Mouse (Mus musculus) MEL (cell line): ENCODE results near the gene 2900011O08Rik. TPM values are rescaled to one million over a fixed set of nuclear protein-coding genes. Genes with fewer than 3 reads are reported as not detected.

Source experiments
- DNase-seq: peaks from one replicate; pipeline ENCODE4 v3.0.0; 2011; ENCODE audit warnings: low read depth, low spot score
- H3K27ac ChIP-seq: 2 replicates; pipeline ENCODE4 v1.5.1; 2012; ENCODE audit warnings: low read depth, mild to moderate bottlenecking, control low read depth, low read length, moderate library complexity; ENCODE audit not compliant: control insufficient read depth
- H3K27me3 ChIP-seq, 2 experiments: fragments of 150-350 bp in 1 of 2; sonication (generic) in 1 of 2; 2 replicates each; pipeline ENCODE4 v1.6.1; 2012; ENCODE audit warnings: low read length in 2 of 2, mild to moderate bottlenecking in 2 of 2, improper control_type of control experiment in 1 of 2, moderate library complexity in 1 of 2; ENCODE audit not compliant: insufficient read depth in 2 of 2, control insufficient read depth in 1 of 2
- H3K36me3 ChIP-seq, 2 experiments: 2 replicates each; pipeline ENCODE4 v1.6.1; 2012 to 2014; ENCODE audit warnings: low read length in 2 of 2, improper control_type of control experiment in 1 of 2, inconsistent platforms in 1 of 2, mild to moderate bottlenecking in 1 of 2; ENCODE audit not compliant: insufficient read depth in 2 of 2, control insufficient read depth in 1 of 2
- H3K4me1 ChIP-seq, 2 experiments: fragments of 150-350 bp in 1 of 2; sonication (generic) in 1 of 2; 2 replicates each; pipeline ENCODE4 v1.6.1; 2012; ENCODE audit warnings: low read length in 2 of 2, improper control_type of control experiment in 1 of 2, mild to moderate bottlenecking in 1 of 2; ENCODE audit not compliant: insufficient read depth in 2 of 2, control insufficient read depth in 1 of 2
- H3K4me3 ChIP-seq, 2 experiments: fragments of 150-350 bp in 1 of 2; sonication (generic) in 1 of 2; 2 replicates each; pipeline ENCODE4 v1.5.1; 2012; ENCODE audit warnings: low read depth in 2 of 2, low read length in 2 of 2, mild to moderate bottlenecking in 2 of 2, moderate library complexity in 2 of 2, control low read depth in 1 of 2, improper control_type of control experiment in 1 of 2; ENCODE audit not compliant: control insufficient read depth in 1 of 2, insufficient read depth in 1 of 2
- H3K79me2 ChIP-seq: 2 replicates; pipeline ENCODE4 v1.6.1; 2012; ENCODE audit warnings: mild to moderate bottlenecking, low read length, moderate library complexity; ENCODE audit not compliant: control insufficient read depth, poor library complexity, insufficient read depth
- H3K9ac ChIP-seq: 2 replicates; pipeline ENCODE4 v1.6.1; 2012; ENCODE audit warnings: low read depth, mild to moderate bottlenecking, control low read depth, low read length, moderate library complexity; ENCODE audit not compliant: control insufficient read depth, poor library complexity, severe bottlenecking
- H3K9me3 ChIP-seq: fragments of 150-350 bp; sonication (generic); replicated peaks from 2 replicates; pipeline ENCODE4 v1.6.1; 2012; ENCODE audit warnings: mild to moderate bottlenecking, low read length, improper control_type of control experiment, moderate library complexity; ENCODE audit not compliant: insufficient read depth
- BHLHE40 ChIP-seq: IDR thresholded peaks from 2 replicates; pipeline ENCODE4 v1.6.1; 2012; ENCODE audit warnings: low read depth, mild to moderate bottlenecking, inconsistent platforms, low read length, improper control_type of control experiment, borderline replicate concordance
- CHD1 ChIP-seq: IDR thresholded peaks from 2 replicates; pipeline ENCODE4 v1.6.1; 2012; ENCODE audit warnings: low read depth, mild to moderate bottlenecking, inconsistent platforms, low read length, improper control_type of control experiment
- CHD2 ChIP-seq: IDR thresholded peaks from 2 replicates; pipeline ENCODE4 v1.6.1; 2011; ENCODE audit warnings: low read length, improper control_type of control experiment
- CTCF ChIP-seq, 3 experiments: IDR thresholded peaks in 2 of 3; conservative IDR thresholded peaks in 1 of 3; 2 replicates each; pipeline ENCODE4 v1.5.1; 2011 to 2012; ENCODE audit warnings: low read length in 3 of 3, low read depth in 2 of 3, mild to moderate bottlenecking in 2 of 3, improper control_type of control experiment in 1 of 3, inconsistent platforms in 1 of 3, mixed read lengths in 1 of 3, moderate library complexity in 1 of 3; ENCODE audit not compliant: control insufficient read depth in 1 of 3, insufficient read depth in 1 of 3, poor library complexity in 1 of 3, severe bottlenecking in 1 of 3
- E2F4 ChIP-seq: IDR thresholded peaks from 2 replicates; pipeline ENCODE4 v1.6.1; 2011; ENCODE audit warnings: low read depth, low read length, improper control_type of control experiment, borderline replicate concordance
- ELF1 ChIP-seq: IDR thresholded peaks from 2 replicates; pipeline ENCODE4 v1.6.1; 2014; ENCODE audit warnings: low read depth, mild to moderate bottlenecking, inconsistent platforms, low read length, improper control_type of control experiment, moderate library complexity
- EP300 ChIP-seq, 2 experiments: IDR thresholded peaks; 2 replicates each; pipeline ENCODE4 v1.6.1; 2011; ENCODE audit warnings: improper control_type of control experiment in 2 of 2, low read length in 2 of 2, low read depth in 1 of 2, mild to moderate bottlenecking in 1 of 2
- ETS1 ChIP-seq: IDR thresholded peaks from 2 replicates; pipeline ENCODE4 v1.6.1; 2012; ENCODE audit warnings: low read depth, mild to moderate bottlenecking, inconsistent platforms, low read length, improper control_type of control experiment, moderate library complexity
- GABPA ChIP-seq: IDR thresholded peaks from 2 replicates; pipeline ENCODE4 v1.6.1; 2012; ENCODE audit warnings: low read depth, mild to moderate bottlenecking, inconsistent platforms, low read length, improper control_type of control experiment, moderate library complexity
- GATA1 ChIP-seq: IDR thresholded peaks from 2 replicates; pipeline ENCODE4 v1.6.1; 2011; ENCODE audit warnings: low read depth, low read length, improper control_type of control experiment
- HCFC1 ChIP-seq: IDR thresholded peaks from 2 replicates; pipeline ENCODE4 v1.6.1; 2012; ENCODE audit warnings: low read depth, mild to moderate bottlenecking, inconsistent platforms, low read length, improper control_type of control experiment, moderate library complexity
- JUND ChIP-seq: IDR thresholded peaks from 2 replicates; pipeline ENCODE4 v1.6.1; 2011; ENCODE audit warnings: low read depth, mild to moderate bottlenecking, improper control_type of control experiment, low read length
- KAT2A ChIP-seq: conservative IDR thresholded peaks from 2 replicates; pipeline ENCODE4 v1.6.1; 2012; ENCODE audit warnings: low read depth, low read length, improper control_type of control experiment, inconsistent platforms
- MAX ChIP-seq: IDR thresholded peaks from 2 replicates; pipeline ENCODE4 v1.6.1; 2011; ENCODE audit warnings: low read length, improper control_type of control experiment
- MAZ ChIP-seq: IDR thresholded peaks from 2 replicates; pipeline ENCODE4 v1.6.1; 2012; ENCODE audit warnings: low read depth, mild to moderate bottlenecking, inconsistent platforms, low read length, improper control_type of control experiment
- MXI1 ChIP-seq: IDR thresholded peaks from 2 replicates; pipeline ENCODE4 v1.6.1; 2011; ENCODE audit warnings: mild to moderate bottlenecking, low read depth, low read length, improper control_type of control experiment
- MYB ChIP-seq: IDR thresholded peaks from 2 replicates; pipeline ENCODE4 v1.6.1; 2011; ENCODE audit warnings: mild to moderate bottlenecking, low read depth, low read length, improper control_type of control experiment
- MYC ChIP-seq: IDR thresholded peaks from 2 replicates; pipeline ENCODE4 v1.6.1; 2011; ENCODE audit warnings: low read depth, mild to moderate bottlenecking, low read length, improper control_type of control experiment, moderate library complexity
- NELFE ChIP-seq: IDR thresholded peaks from 2 replicates; pipeline ENCODE4 v1.6.1; 2011; ENCODE audit warnings: low read depth, low read length, improper control_type of control experiment
- POLR2AphosphoS5 ChIP-seq: IDR thresholded peaks from 2 replicates; pipeline ENCODE4 v1.6.1; 2012; ENCODE audit warnings: low read depth, borderline replicate concordance, mild to moderate bottlenecking, inconsistent platforms, low read length, moderate library complexity, mixed read lengths
- RAD21 ChIP-seq: IDR thresholded peaks from 2 replicates; pipeline ENCODE4 v1.6.1; 2011; ENCODE audit warnings: mild to moderate bottlenecking, low read depth, low read length, improper control_type of control experiment
- RCOR1 ChIP-seq: IDR thresholded peaks from 2 replicates; pipeline ENCODE4 v1.6.1; 2012; ENCODE audit warnings: low read depth, mild to moderate bottlenecking, inconsistent platforms, low read length, improper control_type of control experiment
- SIN3A ChIP-seq: IDR thresholded peaks from 2 replicates; pipeline ENCODE4 v1.6.1; 2012; ENCODE audit warnings: low read length, improper control_type of control experiment, inconsistent platforms
- TAL1 ChIP-seq: IDR thresholded peaks from 2 replicates; pipeline ENCODE4 v1.6.1; 2012; ENCODE audit warnings: mild to moderate bottlenecking, inconsistent platforms, low read length, moderate library complexity, mixed read lengths
- USF1 ChIP-seq: IDR thresholded peaks from 2 replicates; pipeline ENCODE4 v1.6.1; 2014; ENCODE audit warnings: low read depth, mild to moderate bottlenecking, inconsistent platforms, low read length, improper control_type of control experiment, moderate library complexity
- USF2 ChIP-seq, 2 experiments: IDR thresholded peaks; 2 replicates each; pipeline ENCODE4 v1.6.1; 2011 to 2012; ENCODE audit warnings: improper control_type of control experiment in 2 of 2, low read length in 2 of 2, borderline replicate concordance in 1 of 2, inconsistent platforms in 1 of 2, low read depth in 1 of 2, mild to moderate bottlenecking in 1 of 2; ENCODE audit not compliant: insufficient read depth in 1 of 2
- ZKSCAN1 ChIP-seq: IDR thresholded peaks from 2 replicates; pipeline ENCODE4 v1.6.1; 2012; ENCODE audit warnings: low read depth, mild to moderate bottlenecking, inconsistent platforms, low read length, improper control_type of control experiment, moderate library complexity
- ZMIZ1 ChIP-seq: IDR thresholded peaks from 2 replicates; pipeline ENCODE4 v1.6.1; 2012; ENCODE audit warnings: low read depth, mild to moderate bottlenecking, inconsistent platforms, low read length, improper control_type of control experiment, moderate library complexity
- ZNF384 ChIP-seq: IDR thresholded peaks from 2 replicates; pipeline ENCODE4 v1.6.1; 2012; ENCODE audit warnings: low read depth, mild to moderate bottlenecking, inconsistent platforms, low read length, improper control_type of control experiment
- polyA plus RNA-seq, 2 experiments: library from polyadenylated mRNA; stranded (reverse) in 1 of 2; unstranded in 1 of 2; fragments of >175 nt in 1 of 2; fragments of >200 nt in 1 of 2; gene quantifications; 2 replicates each; pipeline versions ENCODE4 v1.2.1 to v1.2.4; 2012; ENCODE audit warnings: low replicate concordance in 2 of 2, low read depth in 1 of 2; ENCODE audit not compliant: insufficient read length in 2 of 2, insufficient read depth in 1 of 2, missing spikeins in 1 of 2
- total RNA-seq: library from RNA; depleted of rRNA; stranded (reverse); fragments of 300-350 nt; gene quantifications from 2 replicates; pipeline ENCODE4 v1.2.3, GENCODE M21; 2012

Gene 2900011O08Rik
- total and polyA plus RNA-seq, 3 experiments, result 0.04 TPM; not detected in 2

DNA sequence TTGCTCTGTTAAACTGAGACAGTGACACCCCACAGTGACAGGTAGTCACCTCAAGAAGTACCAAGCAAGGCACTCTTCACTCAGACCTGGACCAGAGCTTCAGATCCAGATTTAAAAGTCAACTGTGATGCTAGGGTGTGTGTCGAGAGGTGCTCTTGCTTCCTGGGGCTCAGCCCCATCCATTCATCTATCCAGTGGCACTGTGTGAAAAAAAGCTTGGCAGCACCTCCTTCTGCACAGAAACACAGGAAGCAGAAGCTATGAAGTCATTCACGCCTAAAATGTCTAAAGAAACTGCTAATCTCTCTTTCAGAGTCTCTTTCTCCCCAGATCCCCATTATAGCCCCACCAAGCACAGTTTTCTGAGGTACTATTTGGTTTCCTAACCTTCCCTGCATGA lies 42.7 kb downstream of the 2900011O08Rik start:
- Histone ChIP-seq H3K27ac (no peak overlapping the region), H3K4me1 (no peaks in the 10 kb centered on the region; a peak in 1 of 4 replicates), H3K9ac (no peak overlapping the region), H3K79me2 (no peaks in the 10 kb centered on the region), H3K27me3 (peaks cover 0 to 3% of the 10 kb centered on the region in 2 experiments; a peak in 2 of 4 replicates), H3K4me3 (no peak overlapping the region), H3K9me3 (no peaks in the 10 kb centered on the region), H3K36me3 (no peaks in the 10 kb centered on the region)
- no peak for DNase-seq
- TF ChIP-seq ETS1 (no peak), CHD2 (no peak), CTCF (IDR thresholded peaks at IDR 0.05 in 2 of 3, conservative IDR thresholded peaks at IDR 0.05 in 1 of 3; ENCODE audit: control insufficient read depth in 1 of 3, insufficient read depth in 1 of 3, low read depth in 2 of 3, low read length in 3 of 3, poor library complexity in 1 of 3, severe bottlenecking in 1 of 3) (no peak), KAT2A (no peak), RCOR1 (no peak), SIN3A (no peak), USF1 (no peak), RAD21 (no peak), HCFC1 (no peak), MAX (no peak), POLR2AphosphoS5 (no peak), NELFE (no peak), CHD1 (no peak), BHLHE40 (no peak), ZNF384 (no peak), E2F4 (no peak), EP300 (IDR thresholded peaks at IDR 0.05; ENCODE audit: low read depth in 1 of 2, low read length in 2 of 2) (no peak), GABPA (no peak)

GRCm38 (mm10) chr16:14029851-14030250 lies 43.4 kb downstream of the 2900011O08Rik start:
- DNase-seq, result no peak
- H3K79me2 ChIP-seq, result no peaks in the 10 kb centered on the region
- no peaks in the 10 kb centered on the region for H3K9me3 ChIP-seq
- TF ChIP-seq MXI1 (no peak), KAT2A (no peak), CTCF (IDR thresholded peaks at IDR 0.05 in 2 of 3, conservative IDR thresholded peaks at IDR 0.05 in 1 of 3; ENCODE audit: control insufficient read depth in 1 of 3, insufficient read depth in 1 of 3, low read depth in 2 of 3, low read length in 3 of 3, poor library complexity in 1 of 3, severe bottlenecking in 1 of 3) (no peak), GATA1 (no peak), USF1 (no peak), GABPA (no peak), SIN3A (no peak), MYB (no peak), ZMIZ1 (no peak), ELF1 (no peak), RAD21 (no peak), TAL1 (no peak), NELFE (no peak), USF2 (IDR thresholded peaks at IDR 0.05; ENCODE audit: borderline replicate concordance in 1 of 2, insufficient read depth in 1 of 2, low read depth in 1 of 2, low read length in 2 of 2) (no peak), HCFC1 (no peak), MAZ (no peak), JUND (no peak), MYC (no peak), ZKSCAN1 (no peak), BHLHE40 (no peak)
- H3K27me3 ChIP-seq, result peaks cover 0 to 3% of the 10 kb centered on the region in 2 experiments; a peak in 2 of 4 replicates
- H3K36me3 ChIP-seq, result no peaks in the 10 kb centered on the region
- H3K27ac ChIP-seq, result no peak overlapping the region
- no peaks in the 10 kb centered on the region; a peak in 1 of 4 replicates for H3K4me1 ChIP-seq
- no peak overlapping the region for H3K9ac ChIP-seq
- H3K4me3 ChIP-seq, result no peak overlapping the region
